In genomic region chr4:53931499-53931898, GRCm38 (mm10) we compare ENCODE assay signal across 8 mouse cellular contexts.
A peak's percentile ranks its signal among the peaks of the same experiment; 100 is the strongest.
DNase-seq lines count a peak whose midpoint lies in the region; ATAC-seq and TF ChIP-seq lines count a peak whose summit lies in the region.

No protein-coding gene starts in this region.

- 13% methylated on average over 10 of the region's 10 CpGs for WGBS in embryonic facial prominence, embryonic 10.5 days
- 9% methylated on average over 10 of the region's 10 CpGs for WGBS in heart, embryonic 15.5 days
- 13% methylated on average over 10 of the region's 10 CpGs for WGBS in kidney, postnatal 0 days
- WGBS in liver, embryonic 11.5 days: 7% methylated on average over 10 of the region's 10 CpGs
- 17% methylated on average over 10 of the region's 10 CpGs for WGBS in neural tube, embryonic 11.5 days

- H3K4me2 ChIP-seq in heart, embryonic 15.5 days: peak overlapping the region; percentile 64
- H3K4me2 ChIP-seq in kidney, postnatal 0 days (ENCODE audit: low read length): peak overlapping the region; percentile 50
- H3K4me2 ChIP-seq in liver, embryonic 11.5 days: peak overlapping the region; percentile 47
- H3K4me2 ChIP-seq in neural tube, embryonic 11.5 days (ENCODE audit: low read depth): peak overlapping the region; percentile 29; the same call in 1 of the 2 replicates

- peaks cover 7% of the 10 kb centered on the region for H3K27me3 ChIP-seq in C2C12 (ENCODE audit: control insufficient read depth, insufficient read depth, insufficient read length)
- H3K27me3 ChIP-seq in embryonic facial prominence, embryonic 10.5 days (replicated peaks; ENCODE audit: low read depth, poor library complexity, severe bottlenecking): no peaks in the 10 kb centered on the region
- H3K27me3 ChIP-seq in heart, embryonic 15.5 days: no peaks in the 10 kb centered on the region
- no peaks in the 10 kb centered on the region for H3K27me3 ChIP-seq in kidney, postnatal 0 days (ENCODE audit: insufficient read depth, low read length)
- no peaks in the 10 kb centered on the region for H3K27me3 ChIP-seq in liver, embryonic 11.5 days (replicated peaks; ENCODE audit: control insufficient read depth, insufficient read depth, low read length)
- H3K27me3 ChIP-seq in neural tube, embryonic 11.5 days (ENCODE audit: control insufficient read depth, insufficient read depth, low read length): no peaks in the 10 kb centered on the region

- H3K79me3 ChIP-seq in C2C12 (ENCODE audit: low read depth): no peaks in the 10 kb centered on the region

- no peak overlapping the region for H3ac ChIP-seq in C2C12 (ENCODE audit: control insufficient read depth, insufficient read length, low read depth)

- H3K4me1 ChIP-seq in embryonic facial prominence, embryonic 10.5 days: peaks cover 9% of the 10 kb centered on the region
- peaks cover 9% of the 10 kb centered on the region; the same call in 1 of the 2 replicates for H3K4me1 ChIP-seq in heart, embryonic 15.5 days (replicated peaks)
- H3K4me1 ChIP-seq in kidney, postnatal 0 days (replicated peaks; ENCODE audit: insufficient read depth, low read length): no peaks in the 10 kb centered on the region
- no peaks in the 10 kb centered on the region for H3K4me1 ChIP-seq in liver, embryonic 11.5 days (replicated peaks; ENCODE audit: control insufficient read depth, insufficient read depth, low read length)
- H3K4me1 ChIP-seq in neural tube, embryonic 11.5 days (ENCODE audit: control insufficient read depth, insufficient read depth, low read length): no peaks in the 10 kb centered on the region

- peak; percentile 27; the same call in 1 of the 2 replicates for ATAC-seq in heart, embryonic 15.5 days (replicated peaks; ENCODE audit: insufficient number of reproducible peaks, insufficient read depth, low FRiP score, low read depth)
- ATAC-seq in kidney, postnatal 0 days (replicated peaks; ENCODE audit: low FRiP score, low read depth): peak; percentile 80
- ATAC-seq in liver, embryonic 11.5 days (replicated peaks; ENCODE audit: low FRiP score): peak; percentile 57
- peak; percentile 65 for ATAC-seq in neural tube, embryonic 11.5 days (ENCODE audit: insufficient read depth, low FRiP score, low TSS enrichment)

- H3K36me3 ChIP-seq in C2C12 (ENCODE audit: control insufficient read depth, insufficient read depth): no peaks in the 10 kb centered on the region
- no peaks in the 10 kb centered on the region for H3K36me3 ChIP-seq in embryonic facial prominence, embryonic 10.5 days (replicated peaks)
- no peaks in the 10 kb centered on the region for H3K36me3 ChIP-seq in heart, embryonic 15.5 days
- H3K36me3 ChIP-seq in kidney, postnatal 0 days (ENCODE audit: insufficient read depth, low read length): no peaks in the 10 kb centered on the region
- H3K36me3 ChIP-seq in liver, embryonic 11.5 days (ENCODE audit: control insufficient read depth, insufficient read depth, low read length): no peaks in the 10 kb centered on the region
- H3K36me3 ChIP-seq in neural tube, embryonic 11.5 days (ENCODE audit: control insufficient read depth, insufficient read depth, low read length): no peaks in the 10 kb centered on the region

- no peaks in the 10 kb centered on the region for H3K9me3 ChIP-seq in embryonic facial prominence, embryonic 10.5 days
- no peaks in the 10 kb centered on the region for H3K9me3 ChIP-seq in heart, embryonic 15.5 days (replicated peaks)
- no peaks in the 10 kb centered on the region for H3K9me3 ChIP-seq in kidney, postnatal 0 days (replicated peaks; ENCODE audit: low read length)
- H3K9me3 ChIP-seq in liver, embryonic 11.5 days (ENCODE audit: control insufficient read depth, low read length): no peaks in the 10 kb centered on the region
- H3K9me3 ChIP-seq in neural tube, embryonic 11.5 days (ENCODE audit: control insufficient read depth, low read length): no peaks in the 10 kb centered on the region

- peak; percentile 64 for DNase-seq in adipocyte (ENCODE audit: low spot score)
- peak; percentile 78 for DNase-seq in embryonic facial prominence, embryonic 10.5 days (ENCODE audit: low spot score)
- DNase-seq in kidney, postnatal 0 days (ENCODE audit: low spot score): peak; percentile 89
- peak; percentile 37 for DNase-seq in liver, embryonic 11.5 days (ENCODE audit: low spot score)
- DNase-seq in neural tube, embryonic 11.5 days (ENCODE audit: low spot score): peak; percentile 83
- DNase-seq in thymus, postnatal 4 days: peak; percentile 30

- no peaks in the 10 kb centered on the region for H3K79me2 ChIP-seq in C2C12 (ENCODE audit: control insufficient read depth, insufficient read depth)

- no peak overlapping the region for H3K9ac ChIP-seq in heart, embryonic 15.5 days
- 0 out of 2 replicates have a peak overlapping the region, but pooled peaks have one; percentile 2 for H3K9ac ChIP-seq in kidney, postnatal 0 days (ENCODE audit: low read depth, low read length)
- no peak overlapping the region for H3K9ac ChIP-seq in liver, embryonic 11.5 days (ENCODE audit: low read depth, low read length)
- H3K9ac ChIP-seq in neural tube, embryonic 11.5 days (ENCODE audit: low read length): no peak overlapping the region

- H3K27ac ChIP-seq in embryonic facial prominence, embryonic 10.5 days (replicated peaks): peak overlapping the region; percentile 85
- H3K27ac ChIP-seq in heart, embryonic 15.5 days: no peak overlapping the region
- H3K27ac ChIP-seq in kidney, postnatal 0 days: no peak overlapping the region
- no peak overlapping the region for H3K27ac ChIP-seq in liver, embryonic 11.5 days (ENCODE audit: low read depth, low read length)
- H3K27ac ChIP-seq in neural tube, embryonic 11.5 days (ENCODE audit: low read depth, low read length): no peak overlapping the region

- no peak overlapping the region for H3K4me3 ChIP-seq in C2C12 (ENCODE audit: insufficient read depth, poor library complexity, severe bottlenecking)
- peak overlapping the region; percentile 41 for H3K4me3 ChIP-seq in embryonic facial prominence, embryonic 10.5 days
- H3K4me3 ChIP-seq in heart, embryonic 15.5 days: peak overlapping the region; percentile 37
- 0 out of 2 replicates have a peak overlapping the region, but pooled peaks have one; percentile 5 for H3K4me3 ChIP-seq in kidney, postnatal 0 days (replicated peaks; ENCODE audit: low read depth, low read length)
- 0 out of 2 replicates have a peak overlapping the region, but pooled peaks have one; percentile 15 for H3K4me3 ChIP-seq in liver, embryonic 11.5 days (ENCODE audit: low read depth, low read length)
- no peak overlapping the region for H3K4me3 ChIP-seq in neural tube, embryonic 11.5 days (ENCODE audit: low read depth, low read length)

- TF ChIP-seq CTCF in C2C12 (IDR thresholded peaks at IDR 0.05; ENCODE audit: control insufficient read depth, insufficient read depth, insufficient read length): peak; percentile 71
- TF ChIP-seq CTCF in kidney, postnatal 0 days (IDR thresholded peaks at IDR 0.05; ENCODE audit: low read depth): peak; percentile 95

TF ChIP-seq in C2C12, 6 proteins besides CTCF, POLR2A, EP300 and RAD21:
- TF ChIP-seq FOSL1 (IDR thresholded peaks at IDR 0.05; ENCODE audit: insufficient read depth, low read length, poor library complexity, severe bottlenecking) (no peak), CEBPB (IDR thresholded peaks at IDR 0.05; ENCODE audit: low read depth) (no peak), MYOD1 (IDR thresholded peaks at IDR 0.05; ENCODE audit: control insufficient read depth, insufficient read length, low read depth) (no peak), MAX (IDR thresholded peaks at IDR 0.05) (no peak), MYOG (IDR thresholded peaks at IDR 0.05; ENCODE audit: control insufficient read depth, extremely low read depth, insufficient read length) (no peak), USF1 (IDR thresholded peaks at IDR 0.05; ENCODE audit: low read depth) (no peak)

Comparison
In these comparisons a context has a peak if more than half of its experiments do, and no peak if none do; other contexts are left out.
1. H3K4me3 ChIP-seq: peak in embryonic facial prominence, embryonic 10.5 days (single experiment), heart, embryonic 15.5 days (single experiment), kidney, postnatal 0 days (single experiment) and liver, embryonic 11.5 days (single experiment); none in C2C12 (single experiment) and neural tube, embryonic 11.5 days (single experiment).
2. DNase-seq: peak in every context shown above with its lines; median percentile 89 in kidney, postnatal 0 days; 83 in neural tube, embryonic 11.5 days; 78 in embryonic facial prominence, embryonic 10.5 days; 64 in adipocyte; 37 in liver, embryonic 11.5 days; 30 in thymus, postnatal 4 days.
3. ATAC-seq: peak in every context shown above with its lines; median percentile 80 in kidney, postnatal 0 days; 65 in neural tube, embryonic 11.5 days; 57 in liver, embryonic 11.5 days; 27 in heart, embryonic 15.5 days.
4. Peak in every context shown above with its lines, with median percentiles within 50 percentile points of each other: H3K4me2 ChIP-seq.